Mouse (Mus musculus) frontal cortex, postnatal 25 days (tissue): Measurements from ENCODE around the gene Ppa2.

ENCODE experiments used
- DNase-seq, 2 experiments: peaks; one replicate each; pipeline ENCODE4 v3.0.0; 2022; ENCODE audit warnings: low spot score in 2 of 2

Ppa2 gene

GRCm38 (mm10) chr3:133389803-133390387 lies 80.0 kb downstream of the Ppa2 start:
- no peak for DNase-seq

- DNase-seq, result no peak
Observed at GRCm38 (mm10) chr3:133394531-133394930, 84.6 kb downstream of the Ppa2 start.

GRCm38 (mm10) chr3:133403849-133404248 lies 93.9 kb downstream of the Ppa2 start:
- DNase-seq, result no peak

- no peak for DNase-seq
Observed at GRCm38 (mm10) chr3:133405636-133406035, 95.7 kb downstream of the Ppa2 start.

- no peak for DNase-seq
Observed at GRCm38 (mm10) chr3:133406248-133406647, 96.3 kb downstream of the Ppa2 start.

- no peak for DNase-seq
Observed at GRCm38 (mm10) chr3:133411123-133411675, 101.3 kb downstream of the Ppa2 start.

- DNase-seq, result no peak
Observed at GRCm38 (mm10) chr3:133411768-133412167, 101.9 kb downstream of the Ppa2 start.

GRCm38 (mm10) chr3:133414747-133415146 lies 104.8 kb downstream of the Ppa2 start:
- DNase-seq, result no peak

GRCm38 (mm10) chr3:133423073-133423472 lies 113.2 kb downstream of the Ppa2 start:
- DNase-seq, result no peak
